Mouse (Mus musculus) telencephalon, adult 2 months (tissue): ENCODE measurements around the gene Cyp3a16.
"Not testable (repeated sequence)": the region's sequence is repeated elsewhere in the genome, so short reads cannot be mapped to it uniquely, and the experiment has no call there.

Experiments used
- DNase-seq: peaks from one replicate; pipeline ENCODE4 v3.0.0-alpha.2; 2011; ENCODE audit warnings: low read depth, low spot score

Cyp3a16 gene

DNA sequence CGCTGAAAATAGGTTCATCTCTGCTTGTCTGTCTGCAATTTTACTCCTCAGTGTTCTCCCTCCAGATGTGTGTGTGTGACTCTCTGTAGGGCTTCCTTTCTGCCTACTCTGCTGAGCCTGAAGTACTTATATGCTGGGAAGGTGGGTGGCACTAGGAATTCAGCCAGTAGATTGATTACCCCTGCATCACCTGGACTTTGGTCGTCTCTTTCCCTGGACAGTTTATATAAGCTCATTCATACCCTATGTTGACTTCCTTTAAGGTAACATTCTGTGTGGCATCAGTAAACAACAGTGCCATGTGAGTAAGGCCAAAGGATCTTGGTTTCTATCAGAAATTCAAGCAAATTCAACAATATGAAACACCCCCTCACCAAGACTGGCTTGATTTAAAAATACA, at the start of gene Cyp3a16:
Gene Cyp3a16, minus strand, starts transcription at position 101 of the 400 bp plus-strand sequence.
- not testable (repeated sequence) for DNase-seq

GRCm38 (mm10) chr5:145490300-145490699, 20.8 kb upstream of the Cyp3a16 start:
- DNase-seq = no peak

DNA sequence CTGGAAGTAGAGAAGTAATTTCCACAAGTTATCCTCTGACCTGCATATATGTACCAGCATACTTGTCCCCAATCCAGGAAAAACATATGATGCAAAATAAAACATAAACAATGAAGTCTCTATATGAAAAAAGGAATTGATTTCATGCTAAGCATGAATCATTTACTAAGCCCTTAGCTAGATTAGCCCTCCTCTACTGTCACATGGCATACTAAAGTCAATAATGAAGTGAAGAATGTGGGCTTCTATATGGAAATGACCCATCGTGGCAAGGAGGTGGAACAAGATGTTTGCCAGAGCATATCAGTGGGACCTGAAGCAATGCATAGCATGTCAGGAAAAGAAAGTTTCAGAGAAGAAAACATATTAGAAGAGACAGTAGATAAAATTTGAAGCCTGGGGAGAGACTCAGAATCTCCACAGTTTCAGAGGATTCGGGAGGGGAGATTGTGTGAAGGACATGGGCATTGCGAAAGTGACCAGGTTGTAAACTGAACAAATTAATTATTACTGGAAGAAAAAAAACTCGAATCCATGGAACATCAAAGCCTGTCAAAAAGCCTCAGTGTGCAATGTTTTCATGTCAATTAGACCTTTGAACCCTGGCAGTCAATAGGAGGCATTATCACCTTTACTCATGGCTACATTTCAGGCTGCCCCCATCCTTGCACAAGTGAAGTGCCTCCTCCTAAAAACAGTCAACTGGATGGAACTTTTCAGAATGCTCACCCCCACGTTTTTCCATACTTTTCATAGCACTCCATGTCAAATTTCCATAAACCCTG, 5.0 kb downstream of the Cyp3a16 start:
- DNase-seq = no peak

GRCm38 (mm10) chr5:145462321-145462720, 7.2 kb downstream of the Cyp3a16 start:
- no peak for DNase-seq

DNA sequence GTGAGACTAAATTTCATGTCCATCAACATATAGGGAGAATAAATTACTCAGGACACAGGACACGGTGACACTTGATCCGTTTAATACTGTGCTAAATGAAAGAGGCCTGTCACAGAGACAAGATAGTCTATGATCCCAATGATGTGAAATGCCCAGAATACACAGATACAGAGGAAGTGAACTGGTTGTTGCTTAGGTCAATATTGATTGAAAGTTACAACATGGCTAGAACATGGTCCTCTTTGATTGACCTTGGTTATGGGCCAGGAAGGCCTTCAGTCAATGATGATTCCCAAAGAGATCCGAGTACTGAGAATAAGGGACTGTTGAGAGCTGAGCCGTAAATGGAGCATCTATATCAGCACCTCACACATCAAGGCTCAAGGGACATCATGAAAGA, 15.1 kb downstream of the Cyp3a16 start:
- DNase-seq = no peak

DNA sequence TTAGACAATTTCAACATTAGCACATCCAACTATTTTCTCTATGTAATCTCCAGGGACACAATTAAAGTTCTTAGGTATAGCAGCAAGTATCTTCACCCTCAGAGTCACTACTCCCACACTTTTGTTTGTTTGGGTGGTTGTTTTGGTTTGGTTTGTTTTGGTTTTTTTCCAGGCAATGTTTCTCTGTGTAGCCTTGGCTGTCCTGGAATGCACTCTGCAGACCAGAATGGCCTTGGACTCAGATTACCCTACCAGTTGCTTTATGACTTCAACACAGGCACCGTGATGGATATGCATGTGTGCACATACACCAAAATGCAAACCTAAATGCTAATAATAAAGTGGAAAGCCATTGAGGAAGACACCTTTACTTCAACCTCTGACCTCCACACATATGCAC, 35.8 kb downstream of the Cyp3a16 start:
- no peak for DNase-seq

GRCm38 (mm10) chr5:145431004-145431403, 38.5 kb downstream of the Cyp3a16 start:
- DNase-seq = no peak

- DNase-seq = no peak
Observed at GRCm38 (mm10) chr5:145422287-145422686, 47.2 kb downstream of the Cyp3a16 start.

DNA sequence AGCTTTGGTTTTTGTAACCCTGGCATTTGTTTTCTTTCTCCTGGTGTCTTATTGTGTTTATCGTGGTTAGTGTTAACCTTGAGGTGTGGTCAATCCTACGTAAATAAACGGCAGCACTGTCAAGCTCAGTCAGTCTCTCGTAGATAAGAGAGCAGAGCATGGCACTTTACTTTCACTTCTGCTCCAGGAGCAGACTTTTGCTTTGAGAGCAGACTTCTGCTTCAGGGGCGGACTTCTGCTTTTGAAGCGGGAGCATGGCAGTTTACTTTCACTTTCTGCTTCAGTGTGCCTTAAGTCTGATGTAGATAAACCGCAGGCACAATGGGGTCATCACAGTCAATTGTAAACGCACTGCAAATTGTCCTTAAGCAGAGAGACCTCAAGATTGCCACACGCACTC, 54.1 kb downstream of the Cyp3a16 start:
- DNase-seq = not testable (repeated sequence)
